ENCODE assay signal across 25 mouse cellular contexts in genomic region chr3:151851344-151851743, GRCm38 (mm10). TPM values are rescaled to one million over a fixed set of nuclear protein-coding genes. Genes with fewer than 3 reads are reported as not detected.
DNase-seq lines count a peak whose midpoint lies in the region; ATAC-seq and TF ChIP-seq lines count a peak whose summit lies in the region.
"Had no signal": no experiment of that assay in that cellular context is flagged by ENCODE, and none has a peak within 500 bp of the region (broad histone marks: within the 10 kb centered on the region; RNA-seq: fewer than 3 reads in every experiment).

No protein-coding gene starts in this region.

- no peaks in the 10 kb centered on the region for H3K36me3 ChIP-seq in heart, adult 2 months (ENCODE audit: control insufficient read depth, insufficient read depth, low read length)
- H3K36me3 ChIP-seq in kidney, adult 2 months (ENCODE audit: control insufficient read depth, insufficient read depth, low read length), result no peaks in the 10 kb centered on the region
- H3K36me3 ChIP-seq in heart, embryonic 15.5 days, result no peaks in the 10 kb centered on the region
- H3K36me3 ChIP-seq: forebrain, embryonic 10.5 days; heart, embryonic 13.5 days had no signal

- H3K4me2 ChIP-seq in heart, embryonic 15.5 days, result no peak overlapping the region
- H3K4me2 ChIP-seq: forebrain, embryonic 13.5 days; heart, embryonic 13.5 days; hindbrain, embryonic 14.5 days had no signal

- peak; percentile 71; the same call in 1 of the 2 replicates for TF ChIP-seq EP300 in heart, adult 2 months (IDR thresholded peaks at IDR 0.05; ENCODE audit: insufficient read depth, low read depth, low read length)

- no peak for TF ChIP-seq CTCF in heart, adult 2 months (IDR thresholded peaks at IDR 0.05)
- TF ChIP-seq CTCF in kidney, adult 2 months (conservative IDR thresholded peaks at IDR 0.05; ENCODE audit: insufficient read depth, insufficient read length, low read depth, low read length), result no peak

- no peaks in the 10 kb centered on the region for H3K9me3 ChIP-seq in heart, embryonic 15.5 days (replicated peaks)
- H3K9me3 ChIP-seq: forebrain, embryonic 10.5 days; forebrain, embryonic 13.5 days; heart, embryonic 13.5 days had no signal

- no peaks in the 10 kb centered on the region for H3K27me3 ChIP-seq in heart, adult 2 months (ENCODE audit: control insufficient read depth, insufficient read depth, low read length)
- H3K27me3 ChIP-seq in kidney, adult 2 months (replicated peaks; ENCODE audit: control insufficient read depth, insufficient read depth, low read length), result no peaks in the 10 kb centered on the region; the same call in 1 of the 2 replicates
- no peaks in the 10 kb centered on the region for H3K27me3 ChIP-seq in heart, embryonic 15.5 days
- H3K27me3 ChIP-seq: forebrain, embryonic 13.5 days; heart, embryonic 13.5 days had no signal

- peak in 1 of 2 experiments; percentile 25 for DNase-seq in heart, adult 2 months
- no peak for DNase-seq in heart, postnatal 25 days (ENCODE audit: low spot score)
- no peak for DNase-seq in kidney, adult 2 months
- no peak for DNase-seq in kidney, adult 11 months
- DNase-seq in 3T3-L1 (ENCODE audit: low read depth, low spot score), result peak; percentile 38
- DNase-seq in gastrocnemius, postnatal 25 days, result no peak
- DNase-seq in cerebellum, postnatal 4 days (ENCODE audit: low spot score in 2 of 2), result no peak
- DNase-seq: adrenal gland, adult 8-10 months; adrenal gland, postnatal 25 days; cerebellum, adult 11-12 months; cerebellum, adult 8-10 months; cerebellum, postnatal 10 days; cerebellum, postnatal 36 days; gastrocnemius, adult 2 months; gastrocnemius, postnatal 14 days had no signal

- ATAC-seq in heart, embryonic 15.5 days (replicated peaks; ENCODE audit: insufficient number of reproducible peaks, insufficient read depth, low FRiP score, low read depth), result peak; percentile 62; the same call in 1 of the 2 replicates
- ATAC-seq: activated CD4-positive, CD25-positive, alpha-beta regulatory T cell, adult 4 months; forebrain, embryonic 13.5 days; forebrain, embryonic 16.5 days; hindbrain, postnatal 0 days; inflammation-experienced regulatory T-cells, adult 6 months; intestine, embryonic 16.5 days had no signal

- 27% methylated on average over 1 of the region's 1 CpGs for WGBS in heart, adult 2 months
- 86% methylated on average over 1 of the region's 1 CpGs for WGBS in kidney, adult 2 months
- 52% methylated on average over 1 of the region's 1 CpGs for WGBS in heart, embryonic 15.5 days

- peak; percentile 39; the same call in 1 of the 2 replicates for TF ChIP-seq POLR2A in heart, adult 2 months (IDR thresholded peaks at IDR 0.05; ENCODE audit: insufficient read depth, low read depth, low read length)
- no peak for TF ChIP-seq POLR2A in kidney, adult 2 months (IDR thresholded peaks at IDR 0.05; ENCODE audit: low read depth, low read length)

- H3K4me3 ChIP-seq in heart, adult 2 months, result no peak overlapping the region
- H3K4me3 ChIP-seq in kidney, adult 2 months (ENCODE audit: insufficient read depth, low read depth, low read length), result no peak overlapping the region
- H3K4me3 ChIP-seq in heart, embryonic 15.5 days, result no peak overlapping the region
- H3K4me3 ChIP-seq: forebrain, embryonic 10.5 days; forebrain, embryonic 13.5 days; gastrocnemius, adult 2 months; heart, embryonic 13.5 days had no signal

- intact Hi-C loops in heart, adult 2 months (cut with DNase I), result loop anchor here (5.0 kb wide), 1 partner anchor 41 kb away; no protein-coding TSS in a partner anchor
- intact Hi-C loops in heart, postnatal 25 days (cut with DNase I), result no loop called here

- H3K4me1 ChIP-seq in heart, adult 2 months (ENCODE audit: control insufficient read depth, insufficient read depth, low read length), result peaks cover 10% of the 10 kb centered on the region
- H3K4me1 ChIP-seq in kidney, adult 2 months (ENCODE audit: control insufficient read depth, insufficient read depth, low read length), result peaks cover 5% of the 10 kb centered on the region; the same call in 1 of the 2 replicates
- H3K4me1 ChIP-seq in heart, embryonic 15.5 days (replicated peaks), result peaks cover 9% of the 10 kb centered on the region; the same call in 1 of the 2 replicates
- H3K4me1 ChIP-seq: forebrain, embryonic 13.5 days had no signal

- no peaks in the 10 kb centered on the region for H3K79me2 ChIP-seq in heart, adult 2 months (replicated peaks; ENCODE audit: control insufficient read depth, insufficient read depth, low read length)

- H3K27ac ChIP-seq in heart, adult 2 months, result peak overlapping the region; percentile 56
- peak overlapping the region; percentile 31; the same call in 1 of the 2 replicates for H3K27ac ChIP-seq in kidney, adult 2 months (ENCODE audit: insufficient read depth, low read depth, low read length)
- H3K27ac ChIP-seq in heart, embryonic 15.5 days, result peak overlapping the region; percentile 43; the same call in 1 of the 2 replicates
- H3K27ac ChIP-seq: forebrain, embryonic 10.5 days; forebrain, embryonic 13.5 days; gastrocnemius, adult 2 months; heart, embryonic 13.5 days; hindbrain, embryonic 14.5 days; hindbrain, postnatal 0 days had no signal

- H3K9ac ChIP-seq in heart, adult 2 months (ENCODE audit: low read depth, low read length), result peak overlapping the region; percentile 45
- no peak overlapping the region for H3K9ac ChIP-seq in heart, embryonic 15.5 days
- H3K9ac ChIP-seq: forebrain, embryonic 13.5 days; heart, embryonic 13.5 days; hindbrain, embryonic 14.5 days had no signal

RNA-seq across cellular contexts. Expression of gene Ptgfr, which starts 13.9 kb away (rescaled TPM):
- total RNA-seq in heart, adult 2 months (2021), result 1 to 10 TPM; 3.3 to 3.4 TPM
- 7.8 and 17.4 TPM in 2 replicates for polyA plus RNA-seq in heart, adult 2 months (2012; rRNA removed)
- total RNA-seq in heart, postnatal 25 days (2021), result 1 to 10 TPM; 3.1 to 5.0 TPM
- 9.4 and 9.6 TPM in 2 replicates for polyA plus RNA-seq in kidney, adult 2 months (2012; rRNA removed)
- polyA plus RNA-seq in heart, embryonic 15.5 days (2015; fragmentation: Nextera tagmentation; extraction: Ambion mirVana), result 1.2 and 1.3 TPM in 2 replicates
- 1 to 10 TPM in 1 of 2 experiments, under 1 TPM in 1; 0.92 to 2.3 TPM for total RNA-seq in gastrocnemius, postnatal 25 days (2021)
- total RNA-seq: adrenal gland, postnatal 25 days had no signal
- polyA plus RNA-seq: activated CD4-positive, CD25-positive, alpha-beta regulatory T cell, adult 4 months; inflammation-experienced regulatory T-cells, adult 6 months had no signal
